Comparison of ENCODE assay signal across 8 mouse cellular contexts in the genomic region with DNA sequence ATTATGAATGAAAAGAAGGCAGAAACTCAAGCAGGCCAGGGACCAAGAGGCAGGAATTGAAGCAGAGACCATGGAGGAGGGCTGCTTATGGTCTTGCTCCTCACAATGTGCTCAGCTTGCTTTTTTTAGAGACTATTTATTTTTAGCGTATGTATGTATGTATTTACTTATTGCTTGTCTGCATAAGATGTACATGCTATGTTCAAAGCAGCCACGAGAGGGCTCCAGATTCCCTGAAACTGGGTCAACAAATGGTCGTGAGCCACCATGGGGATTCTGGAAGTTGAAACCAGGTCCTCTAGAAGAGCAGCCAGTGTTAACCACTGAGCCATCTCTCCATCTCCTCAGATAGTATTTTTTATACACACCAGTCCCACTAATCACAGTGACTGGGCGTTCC.
DNase-seq lines count a peak whose midpoint lies in the region; ATAC-seq and TF ChIP-seq lines count a peak whose summit lies in the region.
"Not testable (repeated sequence)": the region's sequence is repeated elsewhere in the genome, so short reads cannot be mapped to it uniquely, and the experiment has no call there.

No protein-coding gene starts in this region.

- not testable (repeated sequence) for H3K27me3 ChIP-seq in hindbrain, embryonic 14.5 days (ENCODE audit: control insufficient read depth, insufficient read depth, low read length); lung, postnatal 0 days (replicated peaks; ENCODE audit: insufficient read depth, low read length)

- 42% methylated on average over 4 of the region's 4 CpGs for WGBS in hindbrain, embryonic 14.5 days
- 25% methylated on average over 4 of the region's 4 CpGs for WGBS in lung, postnatal 0 days

- not testable (repeated sequence) for H3K4me1 ChIP-seq in hindbrain, embryonic 14.5 days (replicated peaks; ENCODE audit: control insufficient read depth, insufficient read depth, low read length); lung, postnatal 0 days (ENCODE audit: insufficient read depth, low read depth, low read length)

- H3K9ac ChIP-seq in hindbrain, embryonic 14.5 days; lung, postnatal 0 days (replicated peaks; ENCODE audit: low read depth): not testable (repeated sequence)

- not testable (repeated sequence) for H3K36me3 ChIP-seq in hindbrain, embryonic 14.5 days (replicated peaks; ENCODE audit: control insufficient read depth, insufficient read depth); lung, postnatal 0 days (ENCODE audit: insufficient read depth, low read length)

- not testable (repeated sequence) for H3K4me2 ChIP-seq in hindbrain, embryonic 14.5 days (replicated peaks); lung, postnatal 0 days (replicated peaks; ENCODE audit: low read depth, low read length)

- TF ChIP-seq CTCF in lung, postnatal 0 days (IDR thresholded peaks at IDR 0.05) = peak; percentile 67

- DNase-seq in NIH3T3 (ENCODE audit: low read depth) = peak; percentile 85
- DNase-seq in cerebellum, adult 8-10 months = peak; percentile 72
- peak; percentile 33 to 74 for DNase-seq in frontal cortex, postnatal 10 days (ENCODE audit: low spot score in 2 of 2)
- DNase-seq in hindbrain, embryonic 14.5 days (ENCODE audit: low spot score) = peak; percentile 79
- DNase-seq in layer of hippocampus, postnatal 10 days (ENCODE audit: low spot score in 2 of 2) = peak; percentile 80 to 83
- peak; percentile 46 for DNase-seq in lung, postnatal 0 days (ENCODE audit: low spot score)
- DNase-seq in right cerebral cortex, postnatal 10 days (ENCODE audit: low spot score in 2 of 2) = peak; percentile 79 to 85
- DNase-seq in thymus, postnatal 4 days = peak; percentile 85

- not testable (repeated sequence) for H3K27ac ChIP-seq in hindbrain, embryonic 14.5 days; lung, postnatal 0 days (ENCODE audit: low read length)

- not testable (repeated sequence) for ATAC-seq in hindbrain, embryonic 14.5 days (ENCODE audit: low FRiP score); lung, postnatal 0 days

- not testable (repeated sequence) for H3K9me3 ChIP-seq in hindbrain, embryonic 14.5 days (ENCODE audit: control insufficient read depth, low read length); lung, postnatal 0 days (ENCODE audit: low read length)

- TF ChIP-seq EP300 in lung, postnatal 0 days (IDR thresholded peaks at IDR 0.05) = not testable (repeated sequence)

- H3K4me3 ChIP-seq in hindbrain, embryonic 14.5 days (replicated peaks; ENCODE audit: low read length); lung, postnatal 0 days (ENCODE audit: low read depth, low read length): not testable (repeated sequence)
